Mouse (Mus musculus) spleen, adult 2 months (tissue): ENCODE measurements around the gene Papss1.

Experiments
- CTCF ChIP-seq: fragments of 200-500 bp; IDR thresholded peaks from 2 replicates; pipeline ENCODE4 v1.5.1; 2011; ENCODE audit warnings: mild to moderate bottlenecking, inconsistent platforms; ENCODE audit not compliant: insufficient read depth, insufficient read length, insufficient replicate concordance; ENCODE audit errors: extremely low read depth
- POLR2A ChIP-seq: fragments of 200-500 bp; IDR thresholded peaks from 2 replicates; pipeline ENCODE4 v1.6.1; 2011; ENCODE audit warnings: low read depth, low read length, inconsistent platforms

- no peak for TF ChIP-seq CTCF
- TF ChIP-seq POLR2A, result no peak
Measured at GRCm38 (mm10) chr3:131686106-131686505, 121.5 kb downstream of the Papss1 start.
